Mouse (Mus musculus) hindbrain, embryonic 14.5 days (tissue): ENCODE measurements around the gene Cbll1. TPM values are rescaled to one million over a fixed set of nuclear protein-coding genes. Genes with fewer than 3 reads are reported as not detected.

Experiments used
- ATAC-seq: fragments of 200-750 bp; cut with Nextera tagmentation; 2 replicates; pipeline ENCODE4 v1.8.0; 2017; ENCODE audit warnings: moderate number of reproducible peaks, mild to moderate bottlenecking, moderate TSS enrichment, moderate library complexity; ENCODE audit not compliant: low FRiP score
- DNase-seq: peaks from one replicate; pipeline ENCODE4 v3.0.0-alpha.2; 2015; ENCODE audit warnings: low spot score
- H3K27ac ChIP-seq: fragments of 300-500 bp; sonication (generic); 2 replicates; pipeline ENCODE4 v1.5.1; 2014; ENCODE audit warnings: mild to moderate bottlenecking, moderate library complexity
- H3K27me3 ChIP-seq: fragments of 300-500 bp; sonication (generic); 2 replicates; pipeline ENCODE4 v1.6.1; 2014; ENCODE audit warnings: mild to moderate bottlenecking, low read length, mixed read lengths; ENCODE audit not compliant: control insufficient read depth, insufficient read depth
- H3K36me3 ChIP-seq: fragments of 300-500 bp; sonication (generic); replicated peaks from 2 replicates; pipeline ENCODE4 v1.6.1; 2014; ENCODE audit not compliant: control insufficient read depth, insufficient read depth
- H3K4me1 ChIP-seq: fragments of 300-500 bp; sonication (generic); replicated peaks from 2 replicates; pipeline ENCODE4 v1.6.1; 2014; ENCODE audit warnings: antibody characterized with exemption, low read length, mixed read lengths; ENCODE audit not compliant: control insufficient read depth, insufficient read depth
- H3K4me2 ChIP-seq: fragments of 300-500 bp; sonication (generic); replicated peaks from 2 replicates; pipeline ENCODE4 v1.6.1; 2014; ENCODE audit warnings: mild to moderate bottlenecking, moderate library complexity
- H3K4me3 ChIP-seq: fragments of 300-500 bp; sonication (generic); replicated peaks from 2 replicates; pipeline ENCODE4 v1.5.1; 2014; ENCODE audit warnings: mild to moderate bottlenecking, low read length
- H3K9ac ChIP-seq: fragments of 300-500 bp; sonication (generic); 2 replicates; pipeline ENCODE4 v1.6.1; 2014
- H3K9me3 ChIP-seq: fragments of 300-500 bp; sonication (generic); 2 replicates; pipeline ENCODE4 v1.6.1; 2016; ENCODE audit warnings: low read length; ENCODE audit not compliant: control insufficient read depth
- WGBS: fragments of 180-500 bp; shearing (Covaris S2); extraction: QIAGEN DNeasy Blood & Tissue Kit; methylation state at CpG from one replicate; pipeline ENCODE4 v1.1.7; 2014; 5-methylcytosine and 5-hydroxymethylcytosine counted together
- polyA plus RNA-seq: library from polyadenylated mRNA; unstranded; fragments of >200 nt; fragmentation: Nextera tagmentation; extraction: Ambion mirVana; gene quantifications from 2 replicates; pipeline ENCODE4 v1.2.1, GENCODE M21; 2014

Gene Cbll1
- polyA plus RNA-seq: 20.2 and 26.4 TPM in 2 replicates

- Histone ChIP-seq H3K27ac (peak within 1 kb of the TSS; percentile 89), H3K4me2 (peak within 1 kb of the TSS; percentile 72), H3K4me1 (peaks cover 21% of the 10 kb centered on the region), H3K27me3 (no peaks in the 10 kb centered on the region), H3K36me3 (peaks cover under 1% of the 10 kb centered on the region; the same call in 1 of the 2 replicates), H3K9ac (peak within 1 kb of the TSS; percentile 84), H3K4me3 (peak within 1 kb of the TSS; percentile 75), H3K9me3 (no peaks in the 10 kb centered on the region)
- WGBS: under 1% methylated on average over 68 of the region's 68 CpGs
- peak; percentile 98 for ATAC-seq
- peak; percentile 93 for DNase-seq
These were observed at the start of gene Cbll1 for GRCm38 (mm10) chr12:31499314-31500131. TSS of gene Cbll1 (minus strand) at chr12:31499616.

GRCm38 (mm10) chr12:31546061-31546460 is 46.6 kb upstream of the Cbll1 start:
- Histone ChIP-seq H3K36me3 (no peaks in the 10 kb centered on the region), H3K4me1 (no peaks in the 10 kb centered on the region), H3K9me3 (no peaks in the 10 kb centered on the region), H3K27ac (no peak overlapping the region), H3K4me3 (no peak overlapping the region), H3K9ac (no peak overlapping the region), H3K4me2 (no peak overlapping the region), H3K27me3 (no peaks in the 10 kb centered on the region)
- WGBS: 84% methylated on average over 1 of the region's 1 CpGs
- no peak for ATAC-seq
- DNase-seq: no peak

- H3K9me3 ChIP-seq: no peaks in the 10 kb centered on the region
- H3K9ac ChIP-seq: no peak overlapping the region
- no peak for DNase-seq
- 67% methylated on average over 2 of the region's 2 CpGs for WGBS
- ATAC-seq: no peak
- no peaks in the 10 kb centered on the region for H3K4me1 ChIP-seq
- no peaks in the 10 kb centered on the region for H3K36me3 ChIP-seq
- no peak overlapping the region for H3K4me3 ChIP-seq
- no peak overlapping the region for H3K27ac ChIP-seq
- no peak overlapping the region for H3K4me2 ChIP-seq
- H3K27me3 ChIP-seq: no peaks in the 10 kb centered on the region
These were observed 45.8 kb upstream of the Cbll1 start for GRCm38 (mm10) chr12:31545219-31545618.

DNA sequence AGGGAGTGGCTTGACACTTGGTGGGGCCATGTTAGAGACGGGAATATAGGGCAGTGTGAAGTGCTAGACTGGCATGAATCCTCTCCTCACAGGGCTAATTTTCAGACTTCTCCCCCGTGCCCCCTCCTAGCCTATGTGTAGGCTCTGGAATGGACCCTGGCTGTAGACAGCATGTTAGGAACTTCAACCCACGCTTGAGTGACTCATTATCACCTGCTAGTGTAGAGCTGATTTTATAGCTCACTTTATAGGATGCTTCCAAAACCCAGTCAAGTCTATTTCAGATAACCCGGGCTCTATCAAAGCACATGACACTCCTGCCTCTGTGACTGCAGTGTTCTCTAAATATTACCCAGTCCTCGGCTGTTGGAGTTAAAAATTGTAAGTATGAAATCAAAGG is 42.1 kb upstream of the Cbll1 start:
- DNase-seq (no peak), ATAC-seq (no peak)
- WGBS: 88% methylated on average over 5 of the region's 5 CpGs
- no peaks in the 10 kb centered on the region for H3K9me3 ChIP-seq
- H3K27me3 ChIP-seq: no peaks in the 10 kb centered on the region
- no peak overlapping the region for H3K4me3 ChIP-seq
- no peaks in the 10 kb centered on the region for H3K4me1 ChIP-seq
- no peak overlapping the region for H3K4me2 ChIP-seq
- no peak overlapping the region for H3K27ac ChIP-seq
- no peaks in the 10 kb centered on the region for H3K36me3 ChIP-seq
- H3K9ac ChIP-seq: no peak overlapping the region

GRCm38 (mm10) chr12:31539783-31540182 is 40.4 kb upstream of the Cbll1 start:
- no peak overlapping the region for H3K4me2 ChIP-seq
- H3K27me3 ChIP-seq: no peaks in the 10 kb centered on the region
- H3K4me3 ChIP-seq: no peak overlapping the region
- ATAC-seq (no peak), DNase-seq (no peak)
- no peaks in the 10 kb centered on the region for H3K36me3 ChIP-seq
- no peaks in the 10 kb centered on the region for H3K9me3 ChIP-seq
- no peak overlapping the region for H3K9ac ChIP-seq
- no peak overlapping the region for H3K27ac ChIP-seq
- 65% methylated on average over 2 of the region's 2 CpGs for WGBS
- H3K4me1 ChIP-seq: no peaks in the 10 kb centered on the region

DNA sequence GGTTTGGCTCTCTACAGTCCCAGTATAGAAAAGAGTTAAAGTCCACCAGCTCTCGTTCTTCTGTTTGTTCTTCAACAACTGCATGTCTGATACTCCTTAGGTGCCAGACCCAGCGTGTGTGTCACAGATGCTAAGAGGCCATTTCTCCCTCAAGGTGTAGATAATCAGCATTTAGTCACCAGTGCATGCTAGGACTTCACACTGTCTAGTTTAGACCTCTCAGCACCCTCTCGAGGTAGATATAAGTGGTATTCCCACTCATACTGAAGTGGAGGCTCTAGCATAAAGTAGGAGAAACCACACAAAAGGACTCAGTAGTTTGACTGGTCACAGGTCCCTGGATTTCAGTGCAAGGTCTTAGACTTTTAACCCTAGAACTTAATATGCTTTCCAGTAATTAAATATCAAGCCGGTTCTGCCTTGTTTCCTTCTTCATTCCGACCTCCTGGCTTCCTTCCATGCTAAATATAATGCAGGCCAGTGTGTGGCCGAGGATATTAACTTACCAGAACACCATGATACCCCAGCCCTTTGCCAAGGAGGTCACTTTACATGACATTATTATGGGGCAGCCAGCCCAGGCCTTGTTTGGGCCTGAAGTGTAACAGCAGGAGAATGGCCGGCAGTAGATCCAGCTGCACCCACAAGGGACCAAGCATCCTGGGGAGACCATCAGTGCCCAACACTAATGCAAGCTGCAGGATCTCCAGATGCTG is 38.3 kb upstream of the Cbll1 start:
- Histone ChIP-seq H3K27ac (no peak overlapping the region), H3K4me3 (no peak overlapping the region), H3K9me3 (no peaks in the 10 kb centered on the region), H3K9ac (no peak overlapping the region), H3K4me2 (no peak overlapping the region), H3K36me3 (no peaks in the 10 kb centered on the region), H3K27me3 (no peaks in the 10 kb centered on the region), H3K4me1 (no peaks in the 10 kb centered on the region)
- WGBS: 81% methylated on average over 7 of the region's 7 CpGs
- ATAC-seq (no peak), DNase-seq (no peak)

GRCm38 (mm10) chr12:31534060-31534843 is 34.8 kb upstream of the Cbll1 start:
- no peak for DNase-seq
- ATAC-seq: no peak
- Histone ChIP-seq H3K4me2 (no peak overlapping the region), H3K4me3 (no peak overlapping the region), H3K27ac (no peak overlapping the region), H3K9ac (no peak overlapping the region), H3K9me3 (no peaks in the 10 kb centered on the region), H3K4me1 (no peaks in the 10 kb centered on the region), H3K27me3 (no peaks in the 10 kb centered on the region), H3K36me3 (no peaks in the 10 kb centered on the region)
- 72% methylated on average over 11 of the region's 11 CpGs for WGBS

- Histone ChIP-seq H3K27ac (no peak overlapping the region), H3K9ac (no peak overlapping the region), H3K36me3 (no peaks in the 10 kb centered on the region), H3K4me3 (no peak overlapping the region), H3K4me1 (no peaks in the 10 kb centered on the region), H3K9me3 (no peaks in the 10 kb centered on the region), H3K4me2 (no peak overlapping the region), H3K27me3 (no peaks in the 10 kb centered on the region)
- ATAC-seq (no peak), DNase-seq (no peak)
- WGBS: 80% methylated on average over 10 of the region's 10 CpGs
These were observed 33.9 kb upstream of the Cbll1 start for GRCm38 (mm10) chr12:31533218-31533908.
